Comparison of ENCODE assay signal across 9 mouse cellular contexts in the genomic region with DNA sequence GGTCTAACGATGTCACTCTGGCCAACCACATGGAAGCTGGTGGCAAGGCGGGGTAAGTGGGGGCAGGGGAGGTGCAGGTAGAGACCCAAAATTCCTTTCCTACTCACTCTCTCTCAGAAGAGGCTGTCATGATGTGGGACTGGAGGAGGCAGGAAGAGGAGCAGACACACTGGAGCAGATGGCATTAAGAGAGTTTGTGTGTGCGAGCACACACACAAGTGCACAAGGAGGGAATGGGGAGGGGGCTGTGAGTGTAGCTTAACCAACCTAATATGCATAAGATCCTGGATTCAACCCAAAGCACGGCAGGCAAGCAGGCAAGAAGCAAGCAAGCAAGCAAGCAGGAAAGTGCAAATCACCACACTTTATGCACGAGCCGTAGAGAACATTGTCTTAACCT.
A peak's percentile ranks its signal among the peaks of the same experiment; 100 is the strongest.
DNase-seq lines count a peak whose midpoint lies in the region; ATAC-seq and TF ChIP-seq lines count a peak whose summit lies in the region.
"Had no signal": no experiment of that assay in that cellular context is flagged by ENCODE, and none has a peak within 500 bp of the region (broad histone marks: within the 10 kb centered on the region; RNA-seq: fewer than 3 reads in every experiment).

No protein-coding gene starts in this region.

- H3K4me3 ChIP-seq in hindbrain, embryonic 11.5 days (ENCODE audit: low read depth, low read length): no peak overlapping the region
- H3K4me3 ChIP-seq in hindbrain, embryonic 12.5 days: no peak overlapping the region
- H3K4me3 ChIP-seq in midbrain, embryonic 13.5 days (replicated peaks): no peak overlapping the region
- H3K4me3 ChIP-seq in midbrain, embryonic 16.5 days (ENCODE audit: low read depth, low read length): no peak overlapping the region
- no peak overlapping the region for H3K4me3 ChIP-seq in forebrain, embryonic 16.5 days (replicated peaks; ENCODE audit: low read length)
- H3K4me3 ChIP-seq: embryonic facial prominence, embryonic 10.5 days; heart, embryonic 13.5 days had no signal

- TF ChIP-seq POLR2A in brain, embryonic 14.5 days (IDR thresholded peaks at IDR 0.05; ENCODE audit: borderline replicate concordance, extremely low read depth, insufficient read depth, insufficient read length, poor library complexity, severe bottlenecking): no peak

- peak; percentile 17; the same call in 1 of the 2 replicates for ATAC-seq in hindbrain, embryonic 11.5 days (ENCODE audit: low FRiP score)
- ATAC-seq in hindbrain, embryonic 12.5 days (ENCODE audit: low FRiP score): no peak
- ATAC-seq in midbrain, embryonic 13.5 days: peak; percentile 4; the same call in 1 of the 2 replicates
- ATAC-seq in midbrain, embryonic 16.5 days: no peak
- peak; percentile 74 for ATAC-seq in forebrain, embryonic 16.5 days

- H3K27ac ChIP-seq in hindbrain, embryonic 11.5 days (ENCODE audit: low read depth, low read length): no peak overlapping the region
- no peak overlapping the region for H3K27ac ChIP-seq in hindbrain, embryonic 12.5 days
- H3K27ac ChIP-seq in midbrain, embryonic 13.5 days: no peak overlapping the region
- no peak overlapping the region for H3K27ac ChIP-seq in midbrain, embryonic 16.5 days (ENCODE audit: low read length)
- peak overlapping the region; percentile 19 for H3K27ac ChIP-seq in forebrain, embryonic 16.5 days (ENCODE audit: low read length)
- H3K27ac ChIP-seq: embryonic facial prominence, embryonic 10.5 days; heart, embryonic 13.5 days had no signal

- H3K9ac ChIP-seq in hindbrain, embryonic 11.5 days (ENCODE audit: low read depth, low read length): no peak overlapping the region
- no peak overlapping the region for H3K9ac ChIP-seq in hindbrain, embryonic 12.5 days
- no peak overlapping the region for H3K9ac ChIP-seq in midbrain, embryonic 13.5 days (replicated peaks)
- no peak overlapping the region for H3K9ac ChIP-seq in midbrain, embryonic 16.5 days (ENCODE audit: low read depth, low read length)
- no peak overlapping the region for H3K9ac ChIP-seq in forebrain, embryonic 16.5 days (replicated peaks; ENCODE audit: low read depth, low read length)
- H3K9ac ChIP-seq: heart, embryonic 13.5 days had no signal

- H3K9me3 ChIP-seq in hindbrain, embryonic 11.5 days (ENCODE audit: control insufficient read depth, low read length): no peaks in the 10 kb centered on the region
- H3K9me3 ChIP-seq in hindbrain, embryonic 12.5 days (replicated peaks): no peaks in the 10 kb centered on the region
- H3K9me3 ChIP-seq in midbrain, embryonic 13.5 days: no peaks in the 10 kb centered on the region
- H3K9me3 ChIP-seq in midbrain, embryonic 16.5 days (replicated peaks; ENCODE audit: control insufficient read depth, low read length, poor library complexity, severe bottlenecking): no peaks in the 10 kb centered on the region
- H3K9me3 ChIP-seq in forebrain, embryonic 16.5 days (ENCODE audit: control insufficient read depth, low read length): no peaks in the 10 kb centered on the region
- H3K9me3 ChIP-seq: embryonic facial prominence, embryonic 10.5 days; heart, embryonic 13.5 days had no signal

- H3K27me3 ChIP-seq in hindbrain, embryonic 11.5 days (ENCODE audit: control insufficient read depth, insufficient read depth, low read length): no peaks in the 10 kb centered on the region
- H3K27me3 ChIP-seq in hindbrain, embryonic 12.5 days: no peaks in the 10 kb centered on the region; the same call in 1 of the 2 replicates
- no peaks in the 10 kb centered on the region for H3K27me3 ChIP-seq in midbrain, embryonic 13.5 days
- no peaks in the 10 kb centered on the region for H3K27me3 ChIP-seq in midbrain, embryonic 16.5 days (ENCODE audit: control insufficient read depth, insufficient read depth, low read depth, low read length)
- no peaks in the 10 kb centered on the region for H3K27me3 ChIP-seq in forebrain, embryonic 16.5 days (replicated peaks; ENCODE audit: control insufficient read depth, insufficient read depth, low read length)

- 73% methylated on average over 6 of the region's 6 CpGs for WGBS in hindbrain, embryonic 11.5 days
- WGBS in hindbrain, embryonic 12.5 days: 78% methylated on average over 6 of the region's 6 CpGs
- WGBS in midbrain, embryonic 13.5 days: 72% methylated on average over 6 of the region's 6 CpGs
- 68% methylated on average over 6 of the region's 6 CpGs for WGBS in midbrain, embryonic 16.5 days
- WGBS in forebrain, embryonic 16.5 days: 47% methylated on average over 6 of the region's 6 CpGs

- H3K4me2 ChIP-seq in hindbrain, embryonic 11.5 days (replicated peaks; ENCODE audit: low read depth, low read length): no peak overlapping the region
- no peak overlapping the region for H3K4me2 ChIP-seq in hindbrain, embryonic 12.5 days (replicated peaks)
- no peak overlapping the region for H3K4me2 ChIP-seq in midbrain, embryonic 13.5 days (replicated peaks)
- no peak overlapping the region for H3K4me2 ChIP-seq in midbrain, embryonic 16.5 days (ENCODE audit: low read length)
- no peak overlapping the region for H3K4me2 ChIP-seq in forebrain, embryonic 16.5 days (ENCODE audit: low read length)
- H3K4me2 ChIP-seq: heart, embryonic 13.5 days had no signal

- H3K4me1 ChIP-seq in hindbrain, embryonic 11.5 days (replicated peaks; ENCODE audit: control insufficient read depth, insufficient read depth, low read length): no peaks in the 10 kb centered on the region
- H3K4me1 ChIP-seq in hindbrain, embryonic 12.5 days: peaks cover 7% of the 10 kb centered on the region; the same call in 1 of the 2 replicates
- peaks cover 14% of the 10 kb centered on the region; the same call in 1 of the 2 replicates for H3K4me1 ChIP-seq in midbrain, embryonic 13.5 days (replicated peaks)
- 0 out of 2 replicates have a peak, but pooled peaks cover 2% of the 10 kb centered on the region for H3K4me1 ChIP-seq in midbrain, embryonic 16.5 days (ENCODE audit: control insufficient read depth, insufficient read depth, low read length)
- peaks cover 13% of the 10 kb centered on the region for H3K4me1 ChIP-seq in forebrain, embryonic 16.5 days (replicated peaks; ENCODE audit: control insufficient read depth, insufficient read depth, low read length)

- no peaks in the 10 kb centered on the region for H3K36me3 ChIP-seq in hindbrain, embryonic 11.5 days (ENCODE audit: control insufficient read depth, insufficient read depth, low read length)
- H3K36me3 ChIP-seq in hindbrain, embryonic 12.5 days: no peaks in the 10 kb centered on the region
- peaks cover 11% of the 10 kb centered on the region; the same call in 1 of the 2 replicates for H3K36me3 ChIP-seq in midbrain, embryonic 13.5 days
- peaks cover 2% of the 10 kb centered on the region; the same call in 1 of the 2 replicates for H3K36me3 ChIP-seq in midbrain, embryonic 16.5 days (ENCODE audit: control insufficient read depth, insufficient read depth, low read length)
- no peaks in the 10 kb centered on the region for H3K36me3 ChIP-seq in forebrain, embryonic 16.5 days (ENCODE audit: control insufficient read depth, insufficient read depth)
- H3K36me3 ChIP-seq: embryonic facial prominence, embryonic 10.5 days had no signal

- DNase-seq in hindbrain, embryonic 11.5 days (ENCODE audit: low spot score): no peak
- peak; percentile 82 for DNase-seq in brain, embryonic 14.5 days (ENCODE audit: low read depth)
- DNase-seq in urinary bladder, adult 18-20 months (ENCODE audit: low spot score in 2 of 2): no peak

- no peak for TF ChIP-seq CTCF in brain, embryonic 14.5 days (IDR thresholded peaks at IDR 0.05; ENCODE audit: borderline replicate concordance, extremely low read depth, insufficient read depth, insufficient read length)

Comparison
In these comparisons a context has a peak if more than half of its experiments do, and no peak if none do; other contexts are left out.
1. ATAC-seq: peak in hindbrain, embryonic 11.5 days (single experiment), midbrain, embryonic 13.5 days (single experiment) and forebrain, embryonic 16.5 days (single experiment); none in hindbrain, embryonic 12.5 days (single experiment) and midbrain, embryonic 16.5 days (single experiment).